Mouse (Mus musculus): ENCODE measurements at regions not wholly inside any gene's neighbourhood (a gene's known extent, or its start where the extent isn't known, plus 50 kb on each side); places are given as distances from the start of the nearest gene placed in this dataset.
A peak's percentile ranks its signal among the peaks of the same experiment; 100 is the strongest.

- DNase-seq (ENCODE audit: extremely low spot score in 1 of 2, low spot score in 2 of 2): no peak
- H3K4me3 ChIP-seq: no peak overlapping the region
- no peak for TF ChIP-seq CTCF (IDR thresholded peaks at IDR 0.05)
- intact Hi-C loops (cut with DNase I): no loop called here
- H3K27ac ChIP-seq: no peak overlapping the region
These were observed 267.9 kb upstream of the Prdm1 start for GRCm38 (mm10) chr10:44796205-44796604.

GRCm38 (mm10) chr10:44785386-44785785, 257.1 kb upstream of the Prdm1 start:
- no peak overlapping the region for H3K4me3 ChIP-seq
- intact Hi-C loops (cut with DNase I): no loop called here
- no peak for TF ChIP-seq CTCF (IDR thresholded peaks at IDR 0.05)
- no peak for DNase-seq (ENCODE audit: extremely low spot score in 1 of 2, low spot score in 2 of 2)
- no peak overlapping the region for H3K27ac ChIP-seq

GRCm38 (mm10) chr10:44780381-44780958, 252.2 kb upstream of the Prdm1 start:
- no peak overlapping the region for H3K27ac ChIP-seq
- intact Hi-C loops (cut with DNase I): no loop called here
- no peak for DNase-seq (ENCODE audit: extremely low spot score in 1 of 2, low spot score in 2 of 2)
- no peak for TF ChIP-seq CTCF (IDR thresholded peaks at IDR 0.05)
- H3K4me3 ChIP-seq: no peak overlapping the region

GRCm38 (mm10) chr10:44779568-44780207, 251.4 kb upstream of the Prdm1 start:
- H3K4me3 ChIP-seq: no peak overlapping the region
- H3K27ac ChIP-seq: no peak overlapping the region
- no peak for DNase-seq (ENCODE audit: extremely low spot score in 1 of 2, low spot score in 2 of 2)
- intact Hi-C loops (cut with DNase I): no loop called here
- no peak for TF ChIP-seq CTCF (IDR thresholded peaks at IDR 0.05)

- DNase-seq (ENCODE audit: extremely low spot score in 1 of 2, low spot score in 2 of 2): no peak
- intact Hi-C loops (cut with DNase I): no loop called here
- no peak for TF ChIP-seq CTCF (IDR thresholded peaks at IDR 0.05)
- H3K27ac ChIP-seq: no peak overlapping the region
- no peak overlapping the region for H3K4me3 ChIP-seq
These were observed 248.9 kb upstream of the Prdm1 start for GRCm38 (mm10) chr10:44777214-44777613.

- Histone ChIP-seq H3K27ac (no peak overlapping the region), H3K4me3 (no peak overlapping the region)
- TF ChIP-seq CTCF (IDR thresholded peaks at IDR 0.05): no peak
- intact Hi-C loops (cut with DNase I): no loop called here
- no peak for DNase-seq (ENCODE audit: extremely low spot score in 1 of 2, low spot score in 2 of 2)
These were observed 247.9 kb upstream of the Prdm1 start for GRCm38 (mm10) chr10:44776175-44776574.

- no peak for DNase-seq (ENCODE audit: extremely low spot score in 1 of 2, low spot score in 2 of 2)
- intact Hi-C loops (cut with DNase I): loop anchor here (10.0 kb wide), 1 partner anchor 441 kb away; no protein-coding TSS in a partner anchor
- no peak overlapping the region for H3K4me3 ChIP-seq
- no peak for TF ChIP-seq CTCF (IDR thresholded peaks at IDR 0.05)
- no peak overlapping the region for H3K27ac ChIP-seq
These were observed 237.2 kb upstream of the Prdm1 start for GRCm38 (mm10) chr10:44765527-44765926.

- no peak for DNase-seq (ENCODE audit: extremely low spot score in 1 of 2, low spot score in 2 of 2)
- no peak for TF ChIP-seq CTCF (IDR thresholded peaks at IDR 0.05)
- intact Hi-C loops (cut with DNase I): loop anchor here (10.0 kb wide), 1 partner anchor 438 kb away; no protein-coding TSS in a partner anchor
- Histone ChIP-seq H3K27ac (no peak overlapping the region), H3K4me3 (no peak overlapping the region)
These were observed 234.8 kb upstream of the Prdm1 start for GRCm38 (mm10) chr10:44763102-44763501.

GRCm38 (mm10) chr10:44762068-44762467, 233.8 kb upstream of the Prdm1 start:
- no peak for DNase-seq (ENCODE audit: extremely low spot score in 1 of 2, low spot score in 2 of 2)
- intact Hi-C loops (cut with DNase I): loop anchor here (10.0 kb wide), 1 partner anchor 437 kb away; no protein-coding TSS in a partner anchor
- H3K4me3 ChIP-seq: no peak overlapping the region
- no peak overlapping the region for H3K27ac ChIP-seq
- TF ChIP-seq CTCF (IDR thresholded peaks at IDR 0.05): no peak

- no peak for DNase-seq (ENCODE audit: extremely low spot score in 1 of 2, low spot score in 2 of 2)
These were observed 233.0 kb upstream of the Prdm1 start for GRCm38 (mm10) chr10:44761324-44761723.

GRCm38 (mm10) chr10:44755355-44755957, 227.2 kb upstream of the Prdm1 start:
- no peak for TF ChIP-seq CTCF (IDR thresholded peaks at IDR 0.05)

More at GRCm38 (mm10) chr10:44761324-44761723, 233.0 kb upstream of the Prdm1 start:
- intact Hi-C loops (cut with DNase I): loop anchor here (10.0 kb wide), 1 partner anchor 437 kb away; no protein-coding TSS in a partner anchor
- TF ChIP-seq CTCF (IDR thresholded peaks at IDR 0.05): peak; percentile 38
- Histone ChIP-seq H3K4me3 (no peak overlapping the region), H3K27ac (no peak overlapping the region)

GRCm38 (mm10) chr10:44754930-44755329, 226.6 kb upstream of the Prdm1 start:
- TF ChIP-seq CTCF (IDR thresholded peaks at IDR 0.05): no peak
- no peak overlapping the region for H3K27ac ChIP-seq
- H3K4me3 ChIP-seq: no peak overlapping the region
- DNase-seq (ENCODE audit: extremely low spot score in 1 of 2, low spot score in 2 of 2): no peak
- intact Hi-C loops (cut with DNase I): loop anchor here (5.0 kb wide), 1 partner anchor 68 kb away; no protein-coding TSS in a partner anchor

More at GRCm38 (mm10) chr10:44755355-44755957, 227.2 kb upstream of the Prdm1 start:
- DNase-seq (ENCODE audit: extremely low spot score in 1 of 2, low spot score in 2 of 2): peak; percentile 44 to 47
- no peak overlapping the region for H3K27ac ChIP-seq
- H3K4me3 ChIP-seq: no peak overlapping the region
- intact Hi-C loops (cut with DNase I): no loop called here

Data from left cerebral cortex, adult 2 months (tissue).